Mouse (Mus musculus): ENCODE measurements around the gene Prss41.
"Not testable (repeated sequence)": the region's sequence is repeated elsewhere in the genome, so short reads cannot be mapped to it uniquely, and the experiment has no call there.

GRCm38 (mm10) chr17:23880576-23880975, 36.6 kb upstream of the Prss41 start, which contains the start of the genes Dcpp1 and Dcpp2:
- TF ChIP-seq CTCF (IDR thresholded peaks at IDR 0.05); POLR2A (IDR thresholded peaks at IDR 0.05; ENCODE audit: insufficient read depth, low read depth, low read length); EP300 (IDR thresholded peaks at IDR 0.05; ENCODE audit: insufficient read depth, low read depth, low read length): not testable (repeated sequence)
